In the genomic region with DNA sequence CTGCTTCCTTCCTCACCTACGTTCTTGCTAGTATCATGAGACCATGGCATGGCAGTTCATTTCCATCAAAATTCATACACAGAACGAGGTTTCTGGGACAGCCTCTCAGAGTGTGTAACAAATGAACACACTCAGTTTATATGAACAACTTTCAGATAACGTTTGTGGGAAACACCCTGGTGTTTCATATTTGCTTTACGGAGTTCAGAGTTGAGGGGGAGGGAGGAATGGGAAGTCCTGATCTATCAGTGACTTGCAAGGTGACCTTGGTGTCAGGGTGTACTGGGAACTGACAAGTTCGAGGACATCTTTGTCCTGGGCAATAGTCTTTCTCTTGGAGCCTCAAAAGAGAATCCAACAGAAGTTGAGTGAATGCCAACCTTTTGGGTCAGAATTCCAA, we compare ENCODE assay signal across 19 mouse cellular contexts.
A peak's percentile ranks its signal among the peaks of the same experiment; 100 is the strongest.
DNase-seq lines count a peak whose midpoint lies in the region; ATAC-seq lines count a peak whose summit lies in the region.
"Had no signal": no experiment of that assay in that cellular context is flagged by ENCODE, and none has a peak within 500 bp of the region (broad histone marks: within the 10 kb centered on the region; RNA-seq: fewer than 3 reads in every experiment).

No protein-coding gene starts in this region.

- 90% methylated on average over 5 of the region's 5 CpGs for WGBS in forebrain, embryonic 10.5 days
- WGBS in forebrain, embryonic 12.5 days: 86% methylated on average over 5 of the region's 5 CpGs
- 86% methylated on average over 5 of the region's 5 CpGs for WGBS in limb, embryonic 13.5 days
- WGBS in limb, embryonic 10.5 days: 89% methylated on average over 5 of the region's 5 CpGs
- WGBS in liver, embryonic 16.5 days (ENCODE audit: insufficient replicate concordance): 22% methylated on average over 5 of the region's 5 CpGs

- H3K27me3 ChIP-seq in forebrain, embryonic 10.5 days (ENCODE audit: poor library complexity, severe bottlenecking): peaks cover 37% of the 10 kb centered on the region
- H3K27me3 ChIP-seq in forebrain, embryonic 12.5 days: peaks cover 59% of the 10 kb centered on the region
- no peaks in the 10 kb centered on the region for H3K27me3 ChIP-seq in limb, embryonic 13.5 days
- no peaks in the 10 kb centered on the region for H3K27me3 ChIP-seq in limb, embryonic 10.5 days (ENCODE audit: low read depth, poor library complexity, severe bottlenecking)
- no peaks in the 10 kb centered on the region for H3K27me3 ChIP-seq in liver, embryonic 16.5 days (ENCODE audit: control insufficient read depth, insufficient read depth, low read depth, low read length)
- H3K27me3 ChIP-seq: midbrain, embryonic 12.5 days had no signal

- no peak for DNase-seq in forebrain, embryonic 10.5 days (ENCODE audit: extremely low spot score, low spot score)
- no peak for DNase-seq in limb, embryonic 10.5 days (ENCODE audit: low spot score)
- no peak for DNase-seq in layer of hippocampus, postnatal 10 days (ENCODE audit: low spot score in 2 of 2)
- no peak for DNase-seq in lung, postnatal 4 days
- DNase-seq: adrenal gland, postnatal 36 days; cerebellum, adult 8-10 months; gastrocnemius, postnatal 36 days; kidney, adult 9 months; kidney, postnatal 36 days; layer of hippocampus, adult 9-11 months; lung, embryonic 14.5 days had no signal

- no peak overlapping the region for H3K4me2 ChIP-seq in forebrain, embryonic 12.5 days
- no peak overlapping the region for H3K4me2 ChIP-seq in limb, embryonic 13.5 days (replicated peaks)
- peak overlapping the region; percentile 65 for H3K4me2 ChIP-seq in liver, embryonic 16.5 days (ENCODE audit: low read depth, low read length)
- H3K4me2 ChIP-seq: midbrain, embryonic 12.5 days had no signal

- H3K9me3 ChIP-seq in forebrain, embryonic 10.5 days: no peaks in the 10 kb centered on the region
- H3K9me3 ChIP-seq in forebrain, embryonic 12.5 days: no peaks in the 10 kb centered on the region
- H3K9me3 ChIP-seq in limb, embryonic 13.5 days: no peaks in the 10 kb centered on the region
- no peaks in the 10 kb centered on the region for H3K9me3 ChIP-seq in limb, embryonic 10.5 days (replicated peaks)
- no peaks in the 10 kb centered on the region for H3K9me3 ChIP-seq in liver, embryonic 16.5 days (replicated peaks; ENCODE audit: control insufficient read depth, low read length)
- H3K9me3 ChIP-seq: embryonic facial prominence, embryonic 10.5 days; hindbrain, embryonic 10.5 days; midbrain, embryonic 12.5 days had no signal

- H3K9ac ChIP-seq in forebrain, embryonic 12.5 days: no peak overlapping the region
- H3K9ac ChIP-seq in limb, embryonic 13.5 days: no peak overlapping the region
- H3K9ac ChIP-seq in liver, embryonic 16.5 days (ENCODE audit: low read depth, low read length): peak overlapping the region; percentile 62
- H3K9ac ChIP-seq: lung, embryonic 14.5 days; midbrain, embryonic 12.5 days had no signal

- peaks cover 33% of the 10 kb centered on the region for H3K4me1 ChIP-seq in forebrain, embryonic 10.5 days
- H3K4me1 ChIP-seq in forebrain, embryonic 12.5 days: peaks cover 27% of the 10 kb centered on the region
- peaks cover 28% of the 10 kb centered on the region for H3K4me1 ChIP-seq in limb, embryonic 13.5 days
- peaks cover 35% of the 10 kb centered on the region for H3K4me1 ChIP-seq in limb, embryonic 10.5 days
- peaks cover 48% of the 10 kb centered on the region for H3K4me1 ChIP-seq in liver, embryonic 16.5 days (ENCODE audit: control insufficient read depth, low read depth, low read length)

- ATAC-seq in forebrain, embryonic 12.5 days (ENCODE audit: low FRiP score): no peak
- ATAC-seq in limb, embryonic 13.5 days (ENCODE audit: low FRiP score, low read depth): no peak
- peak; percentile 52 for ATAC-seq in erythroid progenitor cell, adult 5-6 weeks (replicated peaks; ENCODE audit: low FRiP score, poor library complexity, severe bottlenecking)
- ATAC-seq in liver, embryonic 16.5 days (ENCODE audit: low read depth): peak; percentile 19
- ATAC-seq: forebrain, embryonic 16.5 days had no signal

- no peak overlapping the region for H3K4me3 ChIP-seq in forebrain, embryonic 10.5 days
- no peak overlapping the region for H3K4me3 ChIP-seq in forebrain, embryonic 12.5 days (replicated peaks)
- H3K4me3 ChIP-seq in limb, embryonic 13.5 days: no peak overlapping the region
- H3K4me3 ChIP-seq in limb, embryonic 10.5 days: no peak overlapping the region
- H3K4me3 ChIP-seq in liver, embryonic 16.5 days (ENCODE audit: low read depth, low read length): peak overlapping the region; percentile 54
- H3K4me3 ChIP-seq: embryonic facial prominence, embryonic 10.5 days; hindbrain, embryonic 10.5 days; midbrain, embryonic 12.5 days had no signal

- peak overlapping the region; percentile 56 for H3K27ac ChIP-seq in forebrain, embryonic 10.5 days
- no peak overlapping the region for H3K27ac ChIP-seq in forebrain, embryonic 12.5 days
- H3K27ac ChIP-seq in limb, embryonic 13.5 days: peak overlapping the region; percentile 65; the same call in 1 of the 2 replicates
- H3K27ac ChIP-seq in limb, embryonic 10.5 days: no peak overlapping the region; the same call in 1 of the 2 replicates
- peak overlapping the region; percentile 99 for H3K27ac ChIP-seq in liver, embryonic 16.5 days (ENCODE audit: low read length)
- H3K27ac ChIP-seq: embryonic facial prominence, embryonic 10.5 days; hindbrain, embryonic 10.5 days; midbrain, embryonic 12.5 days had no signal

- no peaks in the 10 kb centered on the region for H3K36me3 ChIP-seq in forebrain, embryonic 10.5 days (replicated peaks)
- no peaks in the 10 kb centered on the region for H3K36me3 ChIP-seq in forebrain, embryonic 12.5 days (replicated peaks)
- H3K36me3 ChIP-seq in limb, embryonic 13.5 days: no peaks in the 10 kb centered on the region
- H3K36me3 ChIP-seq in limb, embryonic 10.5 days: no peaks in the 10 kb centered on the region
- no peaks in the 10 kb centered on the region; the same call in 1 of the 2 replicates for H3K36me3 ChIP-seq in liver, embryonic 16.5 days (ENCODE audit: control insufficient read depth, insufficient read depth)
- H3K36me3 ChIP-seq: embryonic facial prominence, embryonic 10.5 days; hindbrain, embryonic 10.5 days; midbrain, embryonic 12.5 days had no signal

Comparison
In these comparisons a context has a peak if more than half of its experiments do, and no peak if none do; other contexts are left out.
1. H3K27ac ChIP-seq: peak in forebrain, embryonic 10.5 days (single experiment), limb, embryonic 13.5 days (single experiment) and liver, embryonic 16.5 days (single experiment); none in forebrain, embryonic 12.5 days (single experiment) and limb, embryonic 10.5 days (single experiment).
2. ATAC-seq: peak in erythroid progenitor cell, adult 5-6 weeks (single experiment) and liver, embryonic 16.5 days (single experiment); none in forebrain, embryonic 12.5 days (single experiment) and limb, embryonic 13.5 days (single experiment).